Mouse (Mus musculus): ENCODE data around the gene Pheta1.

DNA sequence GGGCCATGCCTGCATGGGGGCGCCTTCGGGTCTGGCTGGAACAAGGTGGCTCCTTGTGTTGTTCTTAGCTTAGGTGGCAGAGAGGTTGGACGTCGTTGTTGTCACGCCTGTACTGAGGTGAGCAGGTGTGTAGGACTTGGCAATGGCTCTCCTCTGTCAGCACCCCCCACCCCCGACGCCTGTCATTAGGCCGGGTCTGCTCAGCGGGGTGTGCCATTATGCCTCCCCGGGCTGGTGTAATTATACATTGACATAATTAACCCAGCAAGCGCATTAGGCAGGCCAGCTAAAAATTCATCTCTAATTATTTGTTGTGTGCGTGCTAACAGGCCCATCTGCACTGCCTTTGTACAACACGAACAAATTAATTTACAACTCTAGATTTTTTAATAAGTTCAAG, 40.6 kb downstream of the Pheta1 start:
- no peak for TF ChIP-seq CTCF (IDR thresholded peaks at IDR 0.05; ENCODE audit: control insufficient read depth, insufficient read depth, low read length)
- TF ChIP-seq POLR2A (IDR thresholded peaks at IDR 0.05; ENCODE audit: borderline replicate concordance, control insufficient read depth, low read depth, low read length), result no peak

All from bone marrow, adult 2 months (tissue).